Mouse (Mus musculus) embryonic fibroblast, embryonic 13.5 days (primary cell): ENCODE data around the gene Pim3. TPM values are rescaled to one million over a fixed set of nuclear protein-coding genes. Genes with fewer than 3 reads are reported as not detected.

Source experiments
- H3K27ac ChIP-seq: 2 replicates; pipeline ENCODE4 v1.5.1; 2012; ENCODE audit warnings: low read length, control low read depth, inconsistent platforms; ENCODE audit not compliant: insufficient read depth
- H3K4me1 ChIP-seq: 2 replicates; pipeline ENCODE4 v1.6.1; 2011; ENCODE audit warnings: low read length; ENCODE audit not compliant: control insufficient read depth, insufficient read depth
- H3K4me3 ChIP-seq: 2 replicates; pipeline ENCODE4 v1.5.1; 2011; ENCODE audit warnings: mild to moderate bottlenecking, control low read depth, low read length; ENCODE audit not compliant: insufficient read depth
- CTCF ChIP-seq: IDR thresholded peaks from 2 replicates; pipeline ENCODE4 v1.5.1; 2011; ENCODE audit warnings: mild to moderate bottlenecking, control low read depth, low read length, moderate library complexity, borderline replicate concordance; ENCODE audit not compliant: insufficient read depth
- POLR2A ChIP-seq: IDR thresholded peaks from 2 replicates; pipeline ENCODE4 v1.6.1; 2011; ENCODE audit warnings: low read depth, mild to moderate bottlenecking, control low read depth, low read length, moderate library complexity
- polyA plus RNA-seq: library from polyadenylated mRNA; stranded (reverse); fragments of >200 nt; gene quantifications from 2 replicates; pipeline ENCODE4 v1.2.4, GENCODE M21; 2011; ENCODE audit warnings: low read depth; ENCODE audit not compliant: missing spikeins, insufficient read length

Gene Pim3
- polyA plus RNA-seq, 1 experiment: 9.6 TPM

DNA sequence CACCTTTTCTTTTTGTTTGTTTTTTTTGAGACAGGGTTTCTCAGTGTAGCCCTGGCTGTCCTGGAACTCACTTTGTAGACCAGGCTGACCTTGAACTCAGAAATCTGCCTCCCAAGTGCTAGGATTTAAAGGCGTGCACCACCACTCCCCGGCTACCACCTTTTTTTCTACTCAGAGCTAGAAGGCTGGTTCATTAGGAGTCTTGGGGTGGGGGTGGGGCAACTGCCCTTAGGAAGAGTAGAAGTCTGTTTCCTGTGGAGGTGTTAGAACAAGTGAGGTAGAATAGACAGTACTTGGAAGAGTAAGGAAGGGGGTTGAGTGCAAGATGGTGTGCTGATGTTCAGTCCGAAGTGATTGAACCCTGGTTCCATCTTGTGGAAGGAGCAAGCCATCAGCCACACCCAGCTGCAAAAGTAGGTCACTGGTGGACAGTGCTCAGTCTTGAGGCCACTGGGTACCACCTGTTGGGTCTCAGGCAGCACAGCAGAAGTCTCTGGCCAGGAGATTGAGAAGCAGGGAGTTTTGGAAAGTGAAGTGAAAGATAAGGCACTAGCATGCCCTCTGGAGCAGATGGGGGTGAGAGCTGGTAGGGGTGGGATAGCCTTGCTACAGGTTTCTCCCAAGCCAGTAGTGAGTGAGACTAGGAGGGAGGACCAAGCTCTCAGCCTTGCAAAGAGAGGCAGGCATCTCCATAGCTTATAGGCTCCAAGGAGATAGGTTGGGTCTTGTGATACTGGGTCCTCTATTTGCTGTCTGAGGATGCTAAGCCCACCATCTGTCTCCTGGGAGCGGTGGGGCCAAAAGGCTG is 4.1 kb downstream of the Pim3 start:
- Histone ChIP-seq H3K27ac (no peak overlapping the region), H3K4me1 (peaks cover 23% of the 10 kb centered on the region), H3K4me3 (no peak overlapping the region)
- TF ChIP-seq CTCF (no peak), POLR2A (no peak)

DNA sequence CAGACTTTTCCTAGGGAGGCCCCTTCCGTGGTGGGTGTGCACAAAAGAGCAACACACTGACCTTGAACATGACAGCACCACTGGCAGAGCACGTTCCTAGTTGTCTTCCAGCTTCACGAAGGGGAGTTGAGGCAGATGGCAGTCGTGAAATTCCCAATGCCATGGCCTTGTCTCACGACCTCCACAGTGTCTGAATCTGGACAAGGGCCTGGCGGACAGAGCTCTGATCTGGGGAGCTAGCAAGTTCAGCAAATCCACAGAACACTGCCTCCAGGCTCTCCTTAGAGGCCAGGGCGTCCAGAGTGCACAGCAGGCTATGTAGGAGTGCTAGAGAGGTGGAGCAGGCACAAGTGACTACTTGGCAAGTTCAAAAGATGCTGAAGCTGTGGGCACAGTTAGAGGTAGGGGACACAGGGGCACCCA is 5.0 kb downstream of the Pim3 start:
- Histone ChIP-seq H3K4me3 (no peak overlapping the region), H3K27ac (peak overlapping the region; percentile 20; the same call in 1 of the 2 replicates)

DNA sequence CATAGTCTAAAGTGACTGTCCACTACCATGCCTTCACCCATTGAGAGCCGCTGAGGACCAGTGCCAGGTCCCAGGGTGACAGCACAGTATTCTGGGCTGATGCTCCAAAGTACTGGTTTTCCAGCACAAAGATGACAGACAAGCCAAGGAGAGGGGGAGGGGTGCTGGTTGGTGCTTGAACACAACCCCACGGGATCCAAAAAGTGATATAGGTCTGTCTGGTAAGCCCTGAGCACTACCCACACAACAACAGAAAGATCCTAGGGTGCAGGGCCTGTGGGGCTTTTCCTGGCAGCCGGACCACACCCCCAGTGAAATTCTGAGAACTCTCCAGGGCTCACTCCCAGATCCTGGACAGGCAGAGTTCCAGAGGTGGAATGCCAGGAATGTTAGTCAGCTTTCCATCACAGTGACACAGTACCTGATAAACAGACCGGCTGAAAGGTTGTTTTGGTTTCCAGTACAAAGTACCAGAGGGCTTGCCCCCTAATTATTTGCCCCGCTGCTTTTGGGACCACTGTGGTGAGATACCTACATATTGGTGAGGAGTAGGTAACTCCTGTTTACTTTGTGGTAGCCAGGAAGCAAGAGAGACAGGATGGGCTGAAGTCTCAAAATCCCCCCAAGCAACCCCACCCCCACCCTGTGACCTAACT is 5.5 kb downstream of the Pim3 start:
- no peak for TF ChIP-seq CTCF
- no peak for TF ChIP-seq POLR2A
- Histone ChIP-seq H3K27ac (peak overlapping the region; percentile 20), H3K4me3 (no peak overlapping the region), H3K4me1 (peaks cover 20% of the 10 kb centered on the region)

More for the DNA sequence above, 5.0 kb downstream of the Pim3 start:
- TF ChIP-seq CTCF (no peak), POLR2A (no peak)
- peaks cover 20% of the 10 kb centered on the region for H3K4me1 ChIP-seq

DNA sequence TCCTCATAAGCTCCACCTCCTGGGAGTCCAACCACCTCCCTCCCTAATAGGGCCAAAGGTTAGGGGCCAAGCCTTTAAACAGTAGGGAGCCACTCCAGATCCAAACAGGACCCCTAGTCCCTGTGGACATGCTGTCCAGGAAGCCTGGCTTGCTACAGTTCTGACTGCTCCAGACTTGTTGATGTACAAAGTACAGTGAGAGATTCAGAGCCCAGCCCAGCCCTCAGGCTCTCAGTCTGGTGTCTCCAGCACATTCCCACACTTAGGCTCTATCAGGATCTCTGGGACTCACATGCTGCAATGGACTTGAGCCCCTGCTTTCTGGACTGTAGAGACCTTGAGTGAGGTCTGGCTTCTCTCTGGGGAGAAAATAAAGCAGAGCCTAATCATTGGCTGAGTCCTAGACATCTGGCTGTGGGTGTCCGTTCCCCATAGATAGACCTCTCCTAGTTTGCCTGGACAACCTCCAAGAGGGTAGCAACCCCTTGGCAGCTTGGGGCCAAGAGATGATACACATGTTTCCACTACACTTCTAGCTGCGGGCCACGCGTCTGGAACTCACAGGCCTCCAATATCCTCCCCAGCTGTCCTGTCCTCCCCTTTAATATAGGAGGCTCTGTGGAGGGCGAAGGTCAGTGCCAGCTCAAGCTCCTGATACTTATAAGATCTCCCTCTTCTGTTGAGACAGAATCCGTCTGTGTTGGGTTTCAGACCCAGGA is 6.2 kb downstream of the Pim3 start:
- Histone ChIP-seq H3K4me1 (peaks cover 20% of the 10 kb centered on the region), H3K4me3 (no peak overlapping the region), H3K27ac (peak overlapping the region; percentile 20; the same call in 1 of the 2 replicates)
- TF ChIP-seq CTCF (no peak), POLR2A (no peak)

DNA sequence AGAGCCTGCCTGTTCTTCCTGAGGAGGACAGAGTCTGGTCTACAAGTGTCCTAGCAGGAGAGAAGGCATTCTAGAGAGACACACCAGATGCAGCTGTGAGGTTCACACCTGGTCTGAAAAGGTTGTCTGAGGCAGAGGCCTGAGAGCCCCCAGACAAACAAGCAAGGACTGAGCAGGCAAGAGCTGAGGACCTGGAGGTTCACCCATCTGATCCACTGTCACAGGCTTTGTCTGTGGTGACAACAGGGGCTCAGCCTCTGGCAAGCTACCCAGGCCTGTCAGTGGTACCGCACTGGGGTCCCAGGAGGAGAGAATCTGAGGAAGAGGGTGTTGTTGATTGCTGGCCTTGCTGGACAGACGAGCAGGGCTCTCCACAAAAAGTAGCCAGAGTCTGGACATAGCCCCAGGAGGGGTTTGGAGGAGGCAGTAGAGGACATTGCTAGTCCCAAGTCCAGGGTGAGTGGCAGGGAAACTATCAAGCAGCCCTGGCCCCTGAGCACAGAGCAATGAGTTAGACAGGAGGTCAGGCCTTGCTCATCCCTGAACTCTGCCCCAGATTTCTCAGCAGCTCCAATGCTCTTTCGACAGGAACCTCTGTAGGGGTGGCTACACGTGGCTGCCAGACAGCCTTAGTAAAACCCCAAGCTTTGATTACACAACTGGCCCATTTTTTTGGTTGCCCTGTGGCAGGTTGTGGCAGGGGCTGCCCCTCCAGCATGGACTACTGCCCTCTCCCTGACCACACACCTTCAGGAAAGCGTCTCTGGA is 8.6 kb downstream of the Pim3 start:
- TF ChIP-seq POLR2A: no peak
- no peak for TF ChIP-seq CTCF
- Histone ChIP-seq H3K27ac (no peak overlapping the region), H3K4me3 (no peak overlapping the region), H3K4me1 (peaks cover 11% of the 10 kb centered on the region)

DNA sequence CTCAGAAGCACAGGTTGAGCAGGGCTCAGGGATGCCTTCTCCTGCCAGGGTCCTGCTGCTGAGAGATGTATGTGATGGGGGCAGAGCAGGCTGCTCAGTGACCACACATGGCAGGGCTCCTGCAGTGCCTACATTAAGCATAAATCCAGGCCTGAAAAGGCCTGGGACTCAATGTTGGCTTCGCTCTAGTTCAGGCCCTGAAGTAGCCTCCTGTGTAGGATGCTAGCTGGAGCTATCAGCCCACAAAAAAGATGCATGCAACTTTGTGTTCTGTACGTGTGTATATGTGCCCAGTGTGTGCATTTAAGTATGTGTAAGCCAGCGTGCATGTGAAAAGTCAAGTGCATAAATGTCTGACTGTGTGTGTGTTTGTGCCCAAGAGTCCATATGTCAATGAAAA is 12.1 kb downstream of the Pim3 start:
- TF ChIP-seq CTCF (no peak), POLR2A (no peak)
- no peak overlapping the region for H3K27ac ChIP-seq

DNA sequence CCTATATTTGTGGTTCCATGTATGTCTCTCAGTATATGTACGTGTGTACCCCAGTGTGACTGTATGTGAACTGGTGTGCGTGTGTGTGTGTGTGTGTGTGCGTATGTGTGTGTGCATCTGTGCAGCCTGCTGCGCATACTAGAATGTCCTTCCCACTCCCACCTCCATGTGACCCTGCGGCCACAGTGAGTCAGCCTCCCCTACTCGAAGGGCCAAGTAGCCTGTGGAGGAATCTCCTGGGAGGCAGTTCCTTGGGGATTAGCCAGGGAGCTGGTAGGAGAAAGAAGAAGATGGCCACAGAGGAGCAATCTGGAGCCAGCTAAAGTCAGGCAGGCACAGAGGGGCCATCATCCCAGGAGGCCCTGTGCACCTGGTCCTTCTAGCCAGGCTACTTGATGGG is 12.5 kb downstream of the Pim3 start:
- no peak for TF ChIP-seq CTCF
- TF ChIP-seq POLR2A: no peak
- no peaks in the 10 kb centered on the region for H3K4me1 ChIP-seq
- H3K4me3 ChIP-seq: no peak overlapping the region
- no peak overlapping the region for H3K27ac ChIP-seq

More for the DNA sequence above, 12.1 kb downstream of the Pim3 start:
- H3K4me1 ChIP-seq: no peaks in the 10 kb centered on the region
- H3K4me3 ChIP-seq: no peak overlapping the region

DNA sequence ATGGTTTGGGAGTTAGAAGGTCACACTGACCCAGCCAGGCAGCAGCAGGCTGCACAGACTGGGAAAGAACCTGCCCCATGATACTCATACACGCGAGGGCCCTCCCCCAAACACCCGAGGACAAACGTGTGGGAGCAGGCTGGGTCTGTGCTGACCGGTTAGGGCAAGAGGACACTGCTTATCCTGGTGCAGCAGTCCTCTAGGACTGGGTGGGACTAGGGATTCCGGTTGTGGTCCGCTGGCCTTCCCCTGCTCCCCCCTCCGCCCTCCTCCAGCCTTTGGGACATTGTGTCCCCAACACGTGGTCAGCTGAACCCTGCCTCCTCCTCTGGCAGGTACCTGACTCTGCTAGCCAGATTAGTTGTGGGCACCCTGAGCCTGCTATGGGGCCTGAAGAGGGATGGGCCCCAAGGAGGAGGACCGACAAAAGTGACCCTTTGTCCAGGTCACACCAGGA is 13.7 kb downstream of the Pim3 start:
- TF ChIP-seq POLR2A: no peak
- no peak for TF ChIP-seq CTCF
- no peaks in the 10 kb centered on the region for H3K4me1 ChIP-seq
- H3K4me3 ChIP-seq: no peak overlapping the region
- H3K27ac ChIP-seq: no peak overlapping the region
